Mouse (Mus musculus) mesoderm, embryonic 11.5 days (tissue): ENCODE results near the gene Snx20.
A peak's percentile ranks its signal among the peaks of the same experiment; 100 is the strongest.
"Not testable (repeated sequence)": the region's sequence is repeated elsewhere in the genome, so short reads cannot be mapped to it uniquely, and the experiment has no call there.

Experiments used
- DNase-seq: peaks from one replicate; pipeline ENCODE4 v3.0.0-alpha.2; 2012; ENCODE audit warnings: low read depth, low spot score

The Snx20 gene

DNA sequence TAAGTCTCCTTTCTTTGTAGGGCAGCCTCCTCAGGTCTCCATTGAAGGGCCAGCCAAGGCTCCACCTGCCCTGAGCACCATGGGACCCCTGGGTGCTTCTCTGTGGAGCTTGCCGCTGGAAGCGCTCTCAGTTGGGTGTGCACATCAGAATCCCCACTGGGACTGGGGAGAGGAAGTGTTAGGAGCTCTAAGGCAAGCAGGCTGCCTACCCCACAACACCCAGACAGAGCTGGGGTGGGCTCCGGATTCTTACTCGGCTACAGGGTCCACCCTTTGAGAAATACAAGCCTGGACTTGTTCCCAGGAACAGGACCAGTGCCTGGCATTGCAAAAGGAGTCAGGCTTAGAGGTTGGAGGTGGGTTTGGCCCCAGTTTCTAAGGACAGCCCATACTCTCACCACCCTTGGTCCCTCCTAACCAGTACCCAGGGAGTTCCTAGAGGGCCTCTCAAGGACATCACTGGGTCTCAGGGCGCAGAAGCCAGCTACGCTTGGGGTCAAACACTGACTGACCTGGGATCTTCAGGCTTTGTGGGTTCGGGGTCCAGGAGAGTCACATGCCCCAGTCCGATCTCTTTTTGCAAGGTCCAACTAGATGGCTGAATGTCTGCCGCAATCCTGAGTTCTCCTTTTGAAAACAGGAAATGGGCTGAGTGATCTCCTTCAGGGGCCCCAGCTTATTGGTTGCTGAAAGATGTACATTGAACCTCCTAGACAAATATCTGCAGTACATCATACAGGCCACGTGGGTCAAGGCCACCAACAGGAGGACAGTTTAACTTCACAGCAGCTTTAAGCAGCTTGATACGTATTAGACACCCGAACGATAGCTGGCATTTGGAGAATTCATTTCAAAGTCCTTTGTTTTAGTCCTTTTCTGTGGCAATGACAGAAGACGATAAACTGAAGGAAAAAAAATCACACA, at the start of gene Snx20:
TSS of gene Snx20 (minus strand) at position 655 of the 924 bp plus-strand sequence.
- no peak for DNase-seq

GRCm38 (mm10) chr8:88683656-88684289, 47.8 kb upstream of the Snx20 start:
- no peak for DNase-seq

DNA sequence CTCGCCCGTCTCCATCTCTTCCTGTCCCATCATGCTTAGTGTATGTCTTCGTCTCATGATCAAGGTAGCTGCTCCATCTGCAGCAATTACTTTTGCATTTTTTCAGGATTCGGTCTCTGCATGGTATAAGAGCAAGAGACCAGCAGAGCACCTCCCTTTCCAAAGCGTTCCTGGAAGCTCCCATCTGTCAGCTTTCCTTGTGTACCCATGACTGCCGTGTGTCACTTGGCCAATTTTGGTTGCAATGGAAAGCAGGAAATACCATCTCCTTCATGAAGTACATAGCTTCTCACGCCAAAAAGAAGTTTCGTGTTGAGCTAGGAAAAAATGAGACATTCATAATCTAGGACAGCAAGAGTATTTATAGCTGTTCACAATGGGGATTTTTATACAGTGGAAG, 45.1 kb upstream of the Snx20 start:
- no peak for DNase-seq

- DNase-seq = no peak
Measured at GRCm38 (mm10) chr8:88680566-88680965, 44.6 kb upstream of the Snx20 start.

DNA sequence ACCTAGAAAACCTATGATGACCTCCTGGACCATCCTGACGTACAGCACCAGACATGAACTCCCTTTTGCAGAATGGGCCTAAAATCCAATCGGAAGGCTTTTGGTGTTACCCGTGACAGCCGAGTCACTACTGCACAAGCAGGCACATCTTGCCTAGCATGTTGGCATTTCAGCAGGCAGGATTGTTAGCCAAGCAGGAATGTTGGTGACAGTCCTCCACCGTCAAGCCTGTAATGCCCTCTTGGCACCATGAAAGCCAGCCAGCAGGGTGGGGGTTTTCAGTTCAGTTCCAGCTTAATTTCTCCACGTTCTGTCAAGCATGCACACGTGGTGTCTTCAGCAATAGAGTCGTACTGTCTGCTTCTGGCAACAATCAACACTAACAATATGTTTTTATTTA, 41.1 kb upstream of the Snx20 start:
- DNase-seq = no peak

GRCm38 (mm10) chr8:88675372-88676165, 39.6 kb upstream of the Snx20 start:
- DNase-seq = no peak

- DNase-seq = no peak
Measured at GRCm38 (mm10) chr8:88673859-88674258, 37.9 kb upstream of the Snx20 start.

- no peak for DNase-seq
Measured at GRCm38 (mm10) chr8:88671575-88671974, 35.6 kb upstream of the Snx20 start.

DNA sequence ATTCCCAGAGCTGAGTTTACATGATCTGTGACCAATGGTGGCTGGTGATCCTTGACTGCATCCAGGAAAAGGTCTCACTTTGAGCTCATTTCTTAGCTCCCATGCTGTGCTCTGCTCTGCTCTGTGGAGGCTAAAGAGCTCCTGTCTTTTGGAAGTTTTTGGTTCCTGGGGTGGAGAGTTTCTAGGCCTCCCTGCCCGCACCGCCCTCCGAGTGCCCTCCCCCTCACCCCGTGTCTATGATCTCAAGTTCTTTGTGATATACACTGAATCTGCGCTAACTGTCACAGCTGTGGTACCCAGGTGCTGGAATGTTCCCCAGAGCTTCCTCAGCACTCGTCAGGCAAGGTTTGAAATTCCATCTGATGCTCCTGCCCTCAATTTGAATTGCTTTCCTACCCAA, 34.9 kb upstream of the Snx20 start:
- DNase-seq = no peak

DNA sequence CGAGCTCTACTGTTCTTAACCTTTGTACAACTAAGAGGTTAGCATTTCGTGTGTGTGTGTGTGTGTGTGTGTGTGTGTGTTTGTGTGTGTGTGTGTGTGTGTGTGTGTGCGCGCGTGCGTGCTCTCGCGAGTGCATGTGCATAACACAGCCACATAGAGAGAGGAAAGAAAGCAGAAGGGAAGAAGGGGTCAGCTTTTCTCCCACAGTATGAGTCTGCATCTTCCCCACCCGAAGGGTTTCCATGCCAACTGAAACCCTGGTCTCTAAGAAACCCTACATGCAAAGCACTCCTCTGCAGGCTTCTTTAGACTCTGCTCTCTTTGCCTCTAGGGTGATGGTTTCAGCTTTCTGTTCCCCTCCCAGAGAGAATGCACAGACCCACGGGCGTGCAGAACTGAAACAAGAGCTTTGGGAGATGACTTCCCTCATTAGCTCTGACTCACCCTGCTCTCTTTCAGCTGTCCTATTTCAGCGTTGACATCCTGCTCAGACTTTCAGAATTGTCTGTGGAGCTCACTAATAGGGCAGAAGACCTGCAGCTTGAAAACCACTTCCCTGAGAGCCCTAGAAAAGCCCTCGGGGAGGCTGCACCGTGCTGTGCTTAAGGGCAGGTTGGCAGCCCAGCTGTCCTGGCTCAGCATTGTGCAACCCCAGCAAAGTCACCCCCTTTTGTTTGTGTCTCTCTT, 32.6 kb upstream of the Snx20 start:
- peak; percentile 10 for DNase-seq

GRCm38 (mm10) chr8:88666435-88666834, 30.5 kb upstream of the Snx20 start:
- DNase-seq = no peak

DNA sequence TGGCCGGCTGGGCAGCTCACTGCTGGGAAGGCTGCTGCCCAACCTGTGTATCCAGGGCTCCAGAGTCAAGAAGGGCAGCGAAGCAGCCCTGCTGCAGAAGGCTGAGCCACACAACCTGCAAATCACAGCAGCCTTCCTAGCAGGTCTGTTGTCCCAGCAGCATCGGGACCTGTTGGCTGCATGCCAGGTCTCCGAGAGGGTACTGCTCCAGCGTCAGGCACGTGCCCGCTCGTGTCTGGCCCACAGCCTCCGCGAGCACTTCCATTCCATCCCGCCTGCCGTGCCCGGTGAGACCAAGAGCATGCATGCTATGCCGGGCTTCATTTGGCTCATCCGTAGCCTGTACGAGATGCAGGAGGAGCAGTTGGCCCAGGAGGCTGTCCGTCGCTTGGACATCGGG, 29.0 kb upstream of the Snx20 start:
- DNase-seq = no peak

DNA sequence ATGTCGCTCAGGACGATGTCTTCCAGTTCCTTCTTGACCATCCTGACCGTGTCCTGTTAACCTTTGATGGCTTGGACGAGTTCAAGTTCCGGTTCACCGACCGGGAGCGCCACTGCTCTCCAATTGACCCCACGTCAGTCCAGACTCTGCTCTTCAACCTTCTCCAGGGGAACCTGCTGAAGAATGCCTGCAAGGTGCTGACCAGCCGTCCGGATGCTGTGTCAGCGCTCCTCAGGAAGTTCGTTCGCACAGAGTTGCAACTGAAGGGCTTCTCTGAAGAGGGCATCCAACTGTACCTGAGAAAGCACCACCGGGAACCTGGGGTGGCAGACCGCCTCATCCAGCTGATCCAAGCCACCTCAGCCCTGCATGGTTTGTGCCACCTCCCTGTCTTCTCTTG, 28.2 kb upstream of the Snx20 start:
- no peak for DNase-seq

DNA sequence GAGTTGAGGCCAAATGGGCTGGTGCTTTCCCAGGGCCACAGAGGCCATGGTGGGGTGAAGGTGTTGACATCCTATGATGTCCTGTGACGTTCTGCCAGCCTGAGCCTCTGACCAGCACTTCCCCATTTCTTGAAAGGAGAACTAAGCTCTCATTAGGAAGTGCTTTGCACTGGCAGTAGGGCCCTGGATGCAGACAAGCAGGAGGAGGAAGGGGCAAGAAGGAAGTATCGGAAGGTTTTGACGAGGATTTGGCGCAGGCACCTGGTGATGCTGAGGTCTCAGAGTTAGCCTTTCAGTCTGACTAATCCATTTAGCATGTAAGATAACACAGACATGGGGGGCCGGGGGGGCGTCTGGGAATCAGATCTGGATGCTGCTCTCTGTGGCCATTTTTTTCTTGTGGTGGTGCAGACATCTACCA, 26.5 kb upstream of the Snx20 start:
- DNase-seq = no peak

DNA sequence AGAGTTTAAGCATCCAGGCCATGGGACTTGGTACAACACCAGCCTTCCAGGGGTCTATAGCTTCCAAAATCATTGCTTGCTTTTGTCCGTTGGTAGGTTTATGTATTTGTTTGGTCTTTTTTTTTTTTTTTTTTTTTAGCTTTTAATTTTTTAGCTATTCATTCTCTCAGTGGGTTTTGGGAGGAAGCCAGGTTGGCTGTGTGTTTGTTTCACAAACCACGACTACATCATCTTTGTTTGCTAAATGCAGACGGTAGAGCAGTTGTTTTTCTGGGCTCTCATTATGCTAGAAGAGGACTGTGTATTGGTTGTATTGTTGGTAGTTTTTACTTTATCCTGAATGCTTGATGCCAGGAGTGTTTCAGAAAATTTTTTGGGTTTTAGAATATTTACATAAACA, 23.9 kb upstream of the Snx20 start:
- no peak for DNase-seq

- no peak for DNase-seq
Measured at GRCm38 (mm10) chr8:88655334-88655733, 19.4 kb upstream of the Snx20 start.

DNA sequence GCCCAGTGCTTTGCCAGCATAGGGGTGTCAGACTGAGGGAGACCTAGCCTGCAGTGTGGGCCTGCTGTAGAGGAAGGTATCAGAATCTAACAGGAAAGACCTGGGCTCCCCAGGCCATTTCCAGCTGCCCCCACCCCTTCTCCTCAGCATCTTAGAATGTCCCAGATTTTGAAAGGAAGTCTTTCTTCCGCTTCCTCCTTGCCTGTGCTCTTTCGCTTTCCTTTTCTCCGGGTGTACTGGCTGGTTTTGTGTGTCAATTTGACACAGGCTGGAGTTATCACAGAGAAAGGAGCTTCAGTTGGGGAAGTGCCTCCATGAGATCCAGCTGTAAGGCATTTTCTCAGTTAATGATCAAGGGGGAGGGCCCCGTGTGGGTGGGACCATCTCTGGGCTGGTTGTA, 15.2 kb upstream of the Snx20 start:
- DNase-seq = not testable (repeated sequence)

- DNase-seq = no peak
Measured at GRCm38 (mm10) chr8:88650016-88650708, 14.2 kb upstream of the Snx20 start.

GRCm38 (mm10) chr8:88648322-88648721, 12.4 kb upstream of the Snx20 start:
- no peak for DNase-seq

DNA sequence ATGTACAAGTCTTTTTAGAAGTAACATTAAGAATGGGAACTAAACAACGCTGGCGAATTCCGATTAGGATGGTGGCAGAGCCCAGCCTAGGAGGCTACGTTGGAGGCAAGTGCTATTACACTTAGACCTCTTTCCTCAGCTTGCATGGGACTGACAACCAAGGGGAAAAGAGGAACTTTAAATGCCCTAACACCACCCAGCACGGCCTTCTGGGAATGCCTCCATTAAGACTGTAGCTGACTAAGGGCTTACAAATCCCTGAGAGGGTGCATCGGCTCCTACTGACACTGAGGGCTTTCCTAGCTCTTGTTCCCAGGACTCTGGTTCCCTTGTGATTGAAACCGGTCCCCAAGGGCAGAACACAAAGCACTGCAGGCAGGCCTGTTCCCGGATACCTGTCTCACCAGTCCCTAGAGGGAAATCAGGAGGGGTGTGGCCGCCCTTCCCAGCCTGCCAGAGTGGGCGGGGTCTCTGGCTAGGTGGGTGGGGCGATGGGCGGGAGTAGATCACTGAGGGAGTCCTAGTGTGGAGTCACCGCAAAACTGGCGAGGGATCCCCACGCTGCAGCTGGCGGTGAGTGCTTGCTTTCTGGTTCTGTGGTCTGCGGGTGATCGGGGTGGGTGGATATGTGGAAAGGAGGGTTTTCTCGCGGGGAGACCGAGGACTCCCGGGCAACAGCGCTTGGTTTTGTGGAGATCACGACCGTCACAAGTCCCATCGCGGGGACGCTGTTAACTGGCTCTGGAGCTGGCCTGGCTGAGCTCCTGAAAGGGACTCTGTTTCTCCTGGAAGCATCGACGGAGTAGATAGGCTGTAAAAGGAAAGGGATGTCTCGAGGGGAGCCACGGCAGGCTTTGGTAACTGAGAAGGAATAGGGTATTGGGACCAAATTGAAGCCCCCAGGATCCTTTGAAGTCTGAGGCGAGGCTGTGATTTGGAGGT, 11.2 kb upstream of the Snx20 start, which contains the start of gene Nod2:
TSS of gene Nod2 (plus strand) at position 479 of the 942 bp plus-strand sequence.
- DNase-seq = peak; percentile 70
